Comparison of ENCODE assay signal across 24 mouse cellular contexts in the genomic region with DNA sequence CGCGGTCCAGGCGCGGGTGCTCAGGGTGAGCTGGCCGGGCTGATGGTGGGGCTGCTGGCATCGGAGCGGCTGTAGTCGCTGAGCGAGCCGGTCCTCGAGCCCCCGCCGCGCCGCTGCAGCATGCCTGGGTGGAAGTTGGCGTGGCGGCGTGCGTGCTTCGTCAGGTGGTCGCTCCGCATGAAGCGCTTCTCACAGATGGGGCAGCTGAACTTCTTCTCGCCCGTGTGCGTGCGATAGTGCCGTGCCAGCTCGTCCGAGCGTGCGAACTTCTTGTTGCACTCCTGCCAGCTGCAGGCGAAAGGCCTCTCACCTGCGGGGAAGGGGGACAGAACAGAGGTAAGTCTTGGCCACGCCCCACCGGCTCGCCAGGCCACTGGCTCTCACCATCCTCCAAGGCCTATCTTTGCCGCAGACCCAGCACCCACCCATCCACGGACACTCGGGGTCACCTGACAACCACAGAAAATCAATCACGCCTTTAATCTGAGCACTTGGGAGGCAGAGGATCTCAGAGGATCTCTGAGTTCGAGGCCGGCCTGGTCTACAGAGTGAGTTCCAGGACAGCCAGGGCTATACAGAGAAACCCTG. TPM values are rescaled to one million over a fixed set of nuclear protein-coding genes. Genes with fewer than 3 reads are reported as not detected.
DNase-seq lines count a peak whose midpoint lies in the region; ATAC-seq and TF ChIP-seq lines count a peak whose summit lies in the region.
"Had no signal": no experiment of that assay in that cellular context is flagged by ENCODE, and none has a peak within 500 bp of the region (broad histone marks: within the 10 kb centered on the region; RNA-seq: fewer than 3 reads in every experiment).

No protein-coding gene starts in this region.

- H3K27me3 ChIP-seq in E14TG2a.4 (ENCODE audit: insufficient read depth, low read length): no peaks in the 10 kb centered on the region
- H3K27me3 ChIP-seq: heart, embryonic 13.5 days; hindbrain, embryonic 13.5 days; liver, embryonic 15.5 days; midbrain, embryonic 13.5 days; neural tube, embryonic 13.5 days; Patski had no signal

- ATAC-seq in cerebellum, adult (ENCODE audit: insufficient number of reproducible peaks, low FRiP score, low TSS enrichment): no peak
- ATAC-seq: forebrain, postnatal 0 days; inflammation-experienced regulatory T-cells, adult 6 months; lung, postnatal 0 days; midbrain, embryonic 13.5 days; Patski had no signal

- H3K4me1 ChIP-seq in E14TG2a.4 (replicated peaks; ENCODE audit: low read depth, low read length): peaks cover 83% of the 10 kb centered on the region
- H3K4me1 ChIP-seq in lung, adult 2 months (ENCODE audit: control insufficient read depth, insufficient read depth, low read length): peaks cover 30% of the 10 kb centered on the region

- 83% methylated on average over 43 of the region's 43 CpGs for WGBS in lung, adult 2 months

- peak overlapping the region; percentile 58 for H3K4me3 ChIP-seq in E14TG2a.4 (replicated peaks; ENCODE audit: low read length)
- no peak overlapping the region for H3K4me3 ChIP-seq in lung, adult 2 months (replicated peaks; ENCODE audit: extremely low read depth, low read depth, low read length)
- H3K4me3 ChIP-seq: heart, embryonic 13.5 days; hindbrain, embryonic 13.5 days; liver, embryonic 15.5 days; midbrain, embryonic 13.5 days; neural tube, embryonic 13.5 days had no signal

- no peak for TF ChIP-seq POLR2A in brain, embryonic 14.5 days (IDR thresholded peaks at IDR 0.05; ENCODE audit: borderline replicate concordance, extremely low read depth, insufficient read depth, insufficient read length, poor library complexity, severe bottlenecking)
- TF ChIP-seq POLR2A in lung, adult 2 months (IDR thresholded peaks at IDR 0.05; ENCODE audit: borderline replicate concordance, extremely low read depth, low read depth, low read length): no peak

- no peaks in the 10 kb centered on the region for H3K9me3 ChIP-seq in E14TG2a.4 (ENCODE audit: low read length)
- H3K9me3 ChIP-seq: heart, embryonic 13.5 days; hindbrain, embryonic 13.5 days; liver, embryonic 15.5 days; midbrain, embryonic 13.5 days; neural tube, embryonic 13.5 days had no signal

- H3K36me3 ChIP-seq in E14TG2a.4 (ENCODE audit: insufficient read depth, low read length): peaks cover 23% of the 10 kb centered on the region

- TF ChIP-seq CTCF in E14TG2a.4 (conservative IDR thresholded peaks at IDR 0.05; ENCODE audit: low read length): no peak
- TF ChIP-seq CTCF in brain, embryonic 14.5 days (IDR thresholded peaks at IDR 0.05; ENCODE audit: borderline replicate concordance, extremely low read depth, insufficient read depth, insufficient read length): no peak
- no peak for TF ChIP-seq CTCF in lung, adult 2 months (IDR thresholded peaks at IDR 0.05; ENCODE audit: insufficient read depth, low read length)

- DNase-seq in cerebellum, adult 9-11 months: peak; percentile 60
- DNase-seq in kidney, adult 9 months: peak; percentile 36
- no peak for DNase-seq in kidney, adult 11 months
- DNase-seq in brain, embryonic 14.5 days (ENCODE audit: low read depth): peak; percentile 44
- DNase-seq in lung, adult 2 months: no peak
- no peak for DNase-seq in ovary, postnatal 14 days (ENCODE audit: low spot score)
- DNase-seq: embryo, embryonic 11 days; forebrain, postnatal 0 days; kidney, postnatal 14 days; thymus, adult 18-20 months; thymus, postnatal 4 days had no signal

RNA-seq across cellular contexts. Expression of gene E030018B13Rik, which starts 25.1 kb away (rescaled TPM):
- not detected in 2 replicates for polyA plus RNA-seq in brain, embryonic 14.5 days (2012; rRNA removed)
- polyA plus RNA-seq in lung, adult 2 months (2012; rRNA removed): not detected in 2 replicates
- polyA plus RNA-seq: embryonic facial prominence, embryonic 14.5 days; forebrain, postnatal 0 days; heart, embryonic 13.5 days; hindbrain, embryonic 13.5 days; limb, embryonic 14.5 days; liver, embryonic 15.5 days; Patski; small intestine, adult 2 months had no signal

RNA-seq across cellular contexts. Expression of gene Klf13, which starts 47.1 kb away (rescaled TPM):
- 12.4 and 19.8 TPM in 2 replicates for polyA plus RNA-seq in brain, embryonic 14.5 days (2012; rRNA removed)
- polyA plus RNA-seq in lung, adult 2 months (2012; rRNA removed): 88.4 and 109 TPM in 2 replicates

Comparison
In these comparisons a context has a peak if more than half of its experiments do, and no peak if none do; other contexts are left out.
1. DNase-seq: peak in cerebellum, adult 9-11 months (single experiment), kidney, adult 9 months (single experiment) and brain, embryonic 14.5 days (single experiment); none in kidney, adult 11 months (single experiment), lung, adult 2 months (single experiment) and ovary, postnatal 14 days (single experiment).